Mouse (Mus musculus) midbrain, embryonic 13.5 days (tissue): ENCODE results near the gene Scn1b. TPM values are rescaled to one million over a fixed set of nuclear protein-coding genes. Genes with fewer than 3 reads are reported as not detected.

Experiments used
- ATAC-seq: fragments of 200-750 bp; cut with Nextera tagmentation; 2 replicates; pipeline ENCODE4 v1.8.0; 2017; ENCODE audit warnings: mild to moderate bottlenecking, moderate TSS enrichment, moderate library complexity
- H3K27ac ChIP-seq: fragments of 300-500 bp; sonication (generic); 2 replicates; pipeline ENCODE4 v1.5.1; 2015; ENCODE audit warnings: inconsistent platforms, mild to moderate bottlenecking, moderate library complexity
- H3K27me3 ChIP-seq: fragments of 300-500 bp; sonication (generic); 2 replicates; pipeline ENCODE4 v1.6.1; 2015; ENCODE audit warnings: mild to moderate bottlenecking, inconsistent platforms
- H3K36me3 ChIP-seq: fragments of 300-500 bp; sonication (generic); 2 replicates; pipeline ENCODE4 v1.6.1; 2015; ENCODE audit warnings: mild to moderate bottlenecking, inconsistent platforms
- H3K4me1 ChIP-seq: fragments of 300-500 bp; sonication (generic); replicated peaks from 2 replicates; pipeline ENCODE4 v1.6.1; 2015; ENCODE audit warnings: inconsistent platforms
- H3K4me2 ChIP-seq: fragments of 300-500 bp; sonication (generic); replicated peaks from 2 replicates; pipeline ENCODE4 v1.6.1; 2015; ENCODE audit warnings: moderate library complexity, mild to moderate bottlenecking, inconsistent platforms
- H3K4me3 ChIP-seq: fragments of 300-500 bp; sonication (generic); replicated peaks from 2 replicates; pipeline ENCODE4 v1.5.1; 2015; ENCODE audit warnings: mild to moderate bottlenecking, inconsistent platforms
- H3K9ac ChIP-seq: fragments of 300-500 bp; sonication (generic); replicated peaks from 2 replicates; pipeline ENCODE4 v1.6.1; 2015; ENCODE audit warnings: mild to moderate bottlenecking, inconsistent platforms
- H3K9me3 ChIP-seq: fragments of 300-500 bp; sonication (generic); 2 replicates; pipeline ENCODE4 v1.6.1; 2016; ENCODE audit warnings: mild to moderate bottlenecking, inconsistent platforms
- WGBS: fragments of 180-500 bp; shearing (Covaris S2); methylation state at CpG from one replicate; pipeline ENCODE4 v1.1.7; 2015; 5-methylcytosine and 5-hydroxymethylcytosine counted together
- polyA plus RNA-seq: library from polyadenylated mRNA; unstranded; fragments of >200 nt; fragmentation: Nextera tagmentation; extraction: Ambion mirVana; gene quantifications from 2 replicates; pipeline ENCODE4 v1.2.1, GENCODE M21; 2015

The Scn1b gene
- polyA plus RNA-seq, 1 experiment from 2014 or later, result 2.7 TPM

- WGBS, result 48% methylated on average over 5 of the region's 5 CpGs
- 0 out of 2 replicates have a peak, but pooled peaks cover 3% of the 10 kb centered on the region for H3K4me1 ChIP-seq
- no peak overlapping the region for H3K4me2 ChIP-seq
- H3K4me3 ChIP-seq, result no peak overlapping the region
- H3K9ac ChIP-seq, result no peak overlapping the region
- H3K27me3 ChIP-seq, result no peaks in the 10 kb centered on the region
- no peak overlapping the region for H3K27ac ChIP-seq
- ATAC-seq, result peak; percentile 37; the same call in 1 of the 2 replicates
- H3K9me3 ChIP-seq, result no peaks in the 10 kb centered on the region
- H3K36me3 ChIP-seq, result no peaks in the 10 kb centered on the region
These were observed 48.8 kb downstream of the Scn1b start for GRCm38 (mm10) chr7:31077885-31078445.

- no peak overlapping the region for H3K4me3 ChIP-seq
- 68% methylated on average over 6 of the region's 6 CpGs for WGBS
- H3K27ac ChIP-seq, result no peak overlapping the region
- H3K9ac ChIP-seq, result no peak overlapping the region
- no peaks in the 10 kb centered on the region for H3K36me3 ChIP-seq
- H3K4me1 ChIP-seq, result no peaks in the 10 kb centered on the region
- H3K27me3 ChIP-seq, result no peaks in the 10 kb centered on the region
- H3K4me2 ChIP-seq, result no peak overlapping the region
- ATAC-seq, result no peak
- H3K9me3 ChIP-seq, result no peaks in the 10 kb centered on the region
These were observed 49.3 kb downstream of the Scn1b start for GRCm38 (mm10) chr7:31077470-31077869.

- H3K9ac ChIP-seq, result no peak within 1 kb of the TSS
- H3K4me1 ChIP-seq, result no peaks in the 10 kb centered on the region
- ATAC-seq, result no peak
- no peak within 1 kb of the TSS for H3K4me3 ChIP-seq
- H3K27me3 ChIP-seq, result no peaks in the 10 kb centered on the region
- H3K36me3 ChIP-seq, result no peaks in the 10 kb centered on the region
- H3K9me3 ChIP-seq, result no peaks in the 10 kb centered on the region
- H3K27ac ChIP-seq, result no peak within 1 kb of the TSS
- H3K4me2 ChIP-seq, result no peak within 1 kb of the TSS
- WGBS, result 63% methylated on average over 5 of the region's 5 CpGs
These were observed 50.3 kb downstream of the Scn1b start, which contains the start of gene Fxyd3 for GRCm38 (mm10) chr7:31076492-31076891. Gene Fxyd3 (minus strand): TSS chr7:31076704.

- no peak overlapping the region for H3K4me2 ChIP-seq
- no peak overlapping the region for H3K27ac ChIP-seq
- H3K9me3 ChIP-seq, result no peaks in the 10 kb centered on the region
- 75% methylated on average over 5 of the region's 5 CpGs for WGBS
- H3K36me3 ChIP-seq, result no peaks in the 10 kb centered on the region
- H3K4me1 ChIP-seq, result no peaks in the 10 kb centered on the region
- H3K9ac ChIP-seq, result no peak overlapping the region
- ATAC-seq, result no peak
- no peak overlapping the region for H3K4me3 ChIP-seq
- H3K27me3 ChIP-seq, result no peaks in the 10 kb centered on the region
These were observed 52.1 kb downstream of the Scn1b start for GRCm38 (mm10) chr7:31074713-31075069.

GRCm38 (mm10) chr7:31074061-31074712, 52.6 kb downstream of the Scn1b start:
- H3K9ac ChIP-seq, result no peak overlapping the region
- no peaks in the 10 kb centered on the region for H3K4me1 ChIP-seq
- ATAC-seq, result 0 out of 2 replicates have a peak, but pooled peaks have one; percentile 37
- H3K9me3 ChIP-seq, result no peaks in the 10 kb centered on the region
- no peak overlapping the region for H3K4me2 ChIP-seq
- H3K36me3 ChIP-seq, result no peaks in the 10 kb centered on the region
- no peak overlapping the region for H3K27ac ChIP-seq
- 73% methylated on average over 7 of the region's 7 CpGs for WGBS
- no peaks in the 10 kb centered on the region for H3K27me3 ChIP-seq
- no peak overlapping the region for H3K4me3 ChIP-seq

- Histone ChIP-seq H3K9ac (no peak overlapping the region), H3K36me3 (no peaks in the 10 kb centered on the region), H3K9me3 (no peaks in the 10 kb centered on the region), H3K27me3 (no peaks in the 10 kb centered on the region), H3K4me3 (no peak overlapping the region), H3K4me1 (no peaks in the 10 kb centered on the region), H3K27ac (no peak overlapping the region), H3K4me2 (no peak overlapping the region)
- no peak for ATAC-seq
These were observed 53.3 kb downstream of the Scn1b start for GRCm38 (mm10) chr7:31073546-31073945.

- no peaks in the 10 kb centered on the region for H3K9me3 ChIP-seq
- 51% methylated on average over 9 of the region's 9 CpGs for WGBS
- no peak for ATAC-seq
- H3K36me3 ChIP-seq, result no peaks in the 10 kb centered on the region
- H3K4me3 ChIP-seq, result no peak overlapping the region
- no peak overlapping the region for H3K9ac ChIP-seq
- no peaks in the 10 kb centered on the region for H3K27me3 ChIP-seq
- no peaks in the 10 kb centered on the region for H3K4me1 ChIP-seq
- H3K27ac ChIP-seq, result no peak overlapping the region
- H3K4me2 ChIP-seq, result no peak overlapping the region
These were observed 54.5 kb downstream of the Scn1b start for GRCm38 (mm10) chr7:31072326-31072725.

GRCm38 (mm10) chr7:31070324-31070723, 56.5 kb downstream of the Scn1b start:
- ATAC-seq, result no peak
- Histone ChIP-seq H3K36me3 (no peaks in the 10 kb centered on the region), H3K4me2 (no peak overlapping the region), H3K9me3 (no peaks in the 10 kb centered on the region), H3K4me1 (no peaks in the 10 kb centered on the region), H3K27me3 (no peaks in the 10 kb centered on the region), H3K27ac (no peak overlapping the region), H3K4me3 (no peak overlapping the region), H3K9ac (no peak overlapping the region)
- 87% methylated on average over 6 of the region's 6 CpGs for WGBS

GRCm38 (mm10) chr7:31069491-31069890, 57.3 kb downstream of the Scn1b start:
- Histone ChIP-seq H3K9me3 (no peaks in the 10 kb centered on the region), H3K9ac (no peak overlapping the region), H3K4me3 (no peak overlapping the region), H3K36me3 (no peaks in the 10 kb centered on the region), H3K4me1 (no peaks in the 10 kb centered on the region), H3K27me3 (no peaks in the 10 kb centered on the region), H3K4me2 (no peak overlapping the region), H3K27ac (no peak overlapping the region)
- 87% methylated on average over 14 of the region's 14 CpGs for WGBS
- no peak for ATAC-seq

GRCm38 (mm10) chr7:31067836-31068235, 59.0 kb downstream of the Scn1b start:
- Histone ChIP-seq H3K4me1 (no peaks in the 10 kb centered on the region), H3K9ac (no peak overlapping the region), H3K36me3 (no peaks in the 10 kb centered on the region), H3K27me3 (no peaks in the 10 kb centered on the region), H3K9me3 (no peaks in the 10 kb centered on the region), H3K27ac (no peak overlapping the region), H3K4me2 (no peak overlapping the region), H3K4me3 (no peak overlapping the region)
- ATAC-seq, result no peak
- WGBS, result 49% methylated on average over 5 of the region's 5 CpGs
